Mouse (Mus musculus): Measurements from ENCODE around the gene Dync1li1. TPM values are rescaled to one million over a fixed set of nuclear protein-coding genes. Genes with fewer than 3 reads are reported as not detected.
"Not testable (repeated sequence)": the region's sequence is repeated elsewhere in the genome, so short reads cannot be mapped to it uniquely, and the experiment has no call there.

The Dync1li1 gene
- polyA plus RNA-seq, 1 experiment, result 22.8 TPM

DNA sequence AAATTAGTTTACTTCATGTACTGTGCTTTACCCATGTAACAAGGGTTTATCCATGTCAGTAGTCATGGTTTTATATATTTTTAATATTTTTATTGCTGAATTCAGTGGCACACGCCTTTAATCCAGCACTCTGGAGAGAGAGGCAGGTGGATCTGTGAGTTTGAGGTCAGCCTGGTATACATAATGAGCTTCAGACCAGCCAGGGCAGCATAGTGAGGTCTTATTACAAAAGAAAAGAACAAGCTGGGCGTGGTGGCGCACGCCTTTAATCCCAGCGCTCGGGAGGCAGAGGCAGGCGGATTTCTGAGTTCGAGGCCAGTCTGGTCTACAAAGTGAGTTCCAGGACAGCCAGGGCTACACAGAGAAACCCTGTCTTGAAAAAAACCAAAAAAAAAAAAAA lies 7.1 kb downstream of the Dync1li1 start:
- H3K27ac ChIP-seq (replicated peaks; ENCODE audit: low read depth, low read length); H3K4me1 ChIP-seq (ENCODE audit: control insufficient read depth, insufficient read depth, insufficient read length, low read length); H3K4me3 ChIP-seq (ENCODE audit: insufficient read depth, low read depth, low read length): not testable (repeated sequence)

DNA sequence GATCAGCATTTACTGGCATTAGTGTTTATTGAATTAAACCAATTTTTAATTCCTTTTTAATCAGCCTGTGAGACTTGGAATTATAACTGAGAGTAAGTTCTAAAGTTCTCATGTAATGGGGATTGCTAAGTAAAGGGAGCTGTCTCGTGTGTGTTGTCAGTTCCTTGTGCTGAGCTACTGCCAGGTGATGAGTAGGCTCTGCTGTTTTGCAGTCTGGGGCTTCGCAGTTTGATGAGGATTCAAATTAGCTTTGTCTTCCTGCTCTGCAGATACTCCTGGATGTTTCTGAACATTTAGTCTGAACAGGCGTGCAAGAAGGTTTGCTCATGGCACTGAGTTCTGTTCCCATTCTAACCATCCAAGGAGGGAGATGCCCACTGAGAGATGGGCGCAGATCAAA lies 8.5 kb downstream of the Dync1li1 start:
- H3K27ac ChIP-seq (replicated peaks; ENCODE audit: low read depth, low read length), result no peak overlapping the region
- H3K4me1 ChIP-seq (ENCODE audit: control insufficient read depth, insufficient read depth, insufficient read length, low read length), result no peaks in the 10 kb centered on the region
- no peak overlapping the region for H3K4me3 ChIP-seq (ENCODE audit: insufficient read depth, low read depth, low read length)

DNA sequence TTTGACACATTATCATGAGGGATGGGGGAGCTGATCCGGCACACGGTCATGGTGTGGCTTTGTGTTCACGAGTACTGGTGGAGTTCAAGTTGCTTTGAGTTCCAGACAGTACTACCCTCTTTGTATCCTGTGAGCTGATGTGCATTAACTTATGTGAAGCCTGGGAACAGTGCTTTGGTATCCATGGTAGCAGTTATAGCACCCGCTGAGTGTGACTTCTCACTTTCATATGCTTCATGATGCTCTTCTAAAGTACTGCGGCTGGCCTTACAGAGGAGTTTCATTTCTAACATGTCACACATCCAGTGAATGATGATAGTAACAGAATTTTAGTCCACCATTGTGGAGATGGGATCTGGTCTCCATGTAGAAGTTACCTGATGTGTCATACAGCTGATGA lies 9.3 kb downstream of the Dync1li1 start:
- no peak overlapping the region for H3K4me3 ChIP-seq (ENCODE audit: insufficient read depth, low read depth, low read length)
- no peaks in the 10 kb centered on the region for H3K4me1 ChIP-seq (ENCODE audit: control insufficient read depth, insufficient read depth, insufficient read length, low read length)
- no peak overlapping the region for H3K27ac ChIP-seq (replicated peaks; ENCODE audit: low read depth, low read length)

DNA sequence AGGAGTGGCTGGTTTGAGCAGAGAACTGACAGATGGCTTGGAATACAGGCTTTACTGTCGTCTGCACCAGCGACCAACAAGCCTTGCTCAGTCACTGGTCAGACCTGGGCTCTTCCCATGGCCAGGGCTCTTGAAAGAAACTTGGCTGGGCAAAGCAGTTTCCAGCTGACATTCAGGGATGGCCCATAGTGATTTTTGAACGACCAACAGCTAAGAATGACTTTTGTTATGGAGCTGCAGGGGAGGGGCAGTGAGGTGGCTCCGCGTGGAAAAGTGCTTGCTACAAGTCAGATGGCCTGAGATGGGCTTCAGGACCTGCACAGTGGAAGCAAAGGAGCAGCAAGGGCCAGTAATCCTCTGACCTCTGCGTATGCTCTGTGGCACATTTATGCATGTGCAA lies 10.7 kb downstream of the Dync1li1 start:
- no peaks in the 10 kb centered on the region for H3K4me1 ChIP-seq (ENCODE audit: control insufficient read depth, insufficient read depth, insufficient read length, low read length)
- H3K27ac ChIP-seq (replicated peaks; ENCODE audit: low read depth, low read length), result no peak overlapping the region
- H3K4me3 ChIP-seq (ENCODE audit: insufficient read depth, low read depth, low read length), result no peak overlapping the region

DNA sequence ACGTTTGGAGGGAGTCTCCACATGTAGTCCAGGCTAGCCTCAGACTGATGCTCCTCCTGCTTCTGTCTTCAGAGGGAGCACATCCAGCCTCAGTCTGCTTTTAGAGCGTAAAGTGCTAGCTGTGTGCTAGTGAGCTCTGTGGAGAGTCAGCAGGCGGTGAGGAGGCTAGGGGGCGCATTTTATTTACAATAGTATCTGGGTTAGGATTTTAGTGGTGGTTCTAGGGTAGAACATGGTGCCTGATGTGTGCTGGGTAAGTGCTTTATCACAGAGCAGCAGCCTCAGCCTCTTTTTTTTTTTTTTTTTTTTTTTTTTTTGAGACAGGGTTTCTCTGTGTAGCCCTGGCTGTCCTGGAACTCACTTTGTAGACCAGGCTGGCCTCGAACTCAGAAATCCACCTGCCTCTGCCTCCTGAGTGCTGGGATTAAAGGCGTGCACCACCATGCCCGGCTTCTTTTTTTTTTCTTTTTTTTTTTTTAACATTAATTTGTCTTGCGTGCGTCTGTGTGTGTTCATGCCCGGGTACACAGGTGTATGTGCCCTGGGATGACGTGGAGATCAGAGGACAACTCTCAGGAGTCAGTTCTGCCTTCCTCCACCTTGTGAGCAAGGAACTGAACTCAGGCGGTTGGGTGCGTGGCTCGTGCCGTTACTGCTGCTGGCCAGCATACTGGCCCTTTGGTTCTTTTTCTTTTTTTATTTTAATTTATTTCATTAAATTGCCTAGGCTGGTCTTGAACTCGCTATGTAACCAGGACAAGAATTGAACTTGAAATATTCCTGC lies 11.5 kb downstream of the Dync1li1 start:
- H3K27ac ChIP-seq (replicated peaks; ENCODE audit: low read depth, low read length), result no peak overlapping the region
- no peak overlapping the region for H3K4me3 ChIP-seq (ENCODE audit: insufficient read depth, low read depth, low read length)
- no peaks in the 10 kb centered on the region for H3K4me1 ChIP-seq (ENCODE audit: control insufficient read depth, insufficient read depth, insufficient read length, low read length)

DNA sequence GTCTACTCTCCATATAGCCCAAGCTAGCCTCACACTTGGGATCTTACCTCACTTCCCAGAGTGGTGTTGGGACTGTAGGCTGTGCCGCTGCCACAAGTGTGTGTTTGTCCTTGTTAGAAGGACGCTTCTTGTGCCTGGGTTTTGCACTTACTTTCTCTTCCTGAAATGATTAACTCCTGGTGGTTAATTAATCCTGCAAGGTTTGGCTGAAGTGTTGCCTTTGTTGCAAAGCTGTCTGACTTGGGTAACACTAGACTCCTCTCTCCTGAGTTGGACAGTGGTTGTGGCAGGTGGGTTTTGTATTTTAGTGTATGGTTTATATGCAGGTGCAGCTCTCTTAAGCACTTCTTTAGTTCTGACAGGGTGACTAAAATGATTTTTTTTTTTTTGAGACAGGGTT lies 12.4 kb downstream of the Dync1li1 start:
- H3K4me1 ChIP-seq (ENCODE audit: control insufficient read depth, insufficient read depth, insufficient read length, low read length), result no peaks in the 10 kb centered on the region
- H3K27ac ChIP-seq (replicated peaks; ENCODE audit: low read depth, low read length), result no peak overlapping the region
- H3K4me3 ChIP-seq (ENCODE audit: insufficient read depth, low read depth, low read length), result no peak overlapping the region

DNA sequence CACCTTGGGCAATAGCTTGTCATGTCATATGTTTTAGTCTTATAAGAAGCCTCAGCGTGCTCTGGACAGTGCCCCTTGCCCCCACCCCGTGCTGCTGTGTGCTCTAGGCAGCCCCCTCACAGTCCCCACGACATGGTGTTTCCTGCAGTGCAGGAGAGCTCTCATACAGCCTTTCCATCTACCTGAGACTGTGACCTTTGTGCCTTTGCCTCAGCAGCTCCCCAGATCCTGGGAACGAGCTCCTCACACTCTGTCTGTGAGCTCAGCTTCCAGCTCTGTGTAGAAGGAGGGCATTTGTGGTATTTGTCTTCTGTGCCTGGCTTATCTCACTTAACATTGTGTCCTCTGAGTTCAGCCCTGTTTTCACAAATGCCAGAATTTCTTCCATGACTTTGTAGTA lies 13.3 kb downstream of the Dync1li1 start:
- Histone ChIP-seq H3K4me1 (ENCODE audit: control insufficient read depth, insufficient read depth, insufficient read length, low read length) (no peaks in the 10 kb centered on the region), H3K27ac (replicated peaks; ENCODE audit: low read depth, low read length) (no peak overlapping the region), H3K4me3 (ENCODE audit: insufficient read depth, low read depth, low read length) (no peak overlapping the region)

DNA sequence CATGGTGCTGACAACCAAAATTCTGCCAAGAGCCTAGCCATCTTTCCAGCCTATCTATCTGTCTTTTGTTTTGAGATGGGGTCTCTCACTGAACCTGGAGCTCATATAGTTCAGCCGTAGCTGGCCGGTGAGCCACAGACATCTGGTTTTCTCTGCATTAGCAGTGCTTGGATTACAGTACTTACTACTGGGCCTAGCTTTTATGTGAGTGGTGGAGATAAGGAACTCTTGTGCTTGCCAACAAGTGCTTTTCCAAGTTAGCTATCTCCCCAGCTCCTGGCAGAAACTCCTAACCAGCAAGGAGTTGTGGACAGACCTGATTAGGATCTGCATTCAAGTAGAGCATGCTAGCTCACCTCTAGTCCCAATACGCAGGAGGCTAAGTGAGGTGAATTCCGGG lies 19.2 kb downstream of the Dync1li1 start:
- H3K4me1 ChIP-seq (ENCODE audit: control insufficient read depth, insufficient read depth, insufficient read length, low read length), result no peaks in the 10 kb centered on the region
- H3K4me3 ChIP-seq (ENCODE audit: insufficient read depth, low read depth, low read length), result no peak overlapping the region
- H3K27ac ChIP-seq (replicated peaks; ENCODE audit: low read depth, low read length), result no peak overlapping the region

DNA sequence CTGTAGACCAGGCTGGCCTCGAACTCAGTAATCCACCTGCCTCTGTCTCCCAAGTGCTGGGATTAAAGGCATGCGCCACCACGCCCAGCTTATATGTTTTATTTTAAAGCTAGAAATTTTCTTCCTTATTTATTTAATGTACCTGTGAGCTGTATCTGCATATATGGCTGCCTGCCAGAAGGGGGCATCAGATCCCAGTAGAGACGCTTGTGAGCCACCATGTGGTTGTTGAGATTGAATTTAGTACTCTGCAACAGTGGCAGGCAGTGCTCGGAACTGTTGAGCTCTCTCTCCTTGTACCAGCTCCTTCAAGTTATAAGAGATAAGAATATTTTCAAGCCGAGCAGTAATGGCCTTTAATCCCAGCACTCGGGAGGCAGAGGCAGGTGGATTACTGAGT lies 21.8 kb downstream of the Dync1li1 start:
- Histone ChIP-seq H3K4me3 (ENCODE audit: insufficient read depth, low read depth, low read length) (no peak overlapping the region), H3K4me1 (ENCODE audit: control insufficient read depth, insufficient read depth, insufficient read length, low read length) (no peaks in the 10 kb centered on the region), H3K27ac (replicated peaks; ENCODE audit: low read depth, low read length) (no peak overlapping the region)

DNA sequence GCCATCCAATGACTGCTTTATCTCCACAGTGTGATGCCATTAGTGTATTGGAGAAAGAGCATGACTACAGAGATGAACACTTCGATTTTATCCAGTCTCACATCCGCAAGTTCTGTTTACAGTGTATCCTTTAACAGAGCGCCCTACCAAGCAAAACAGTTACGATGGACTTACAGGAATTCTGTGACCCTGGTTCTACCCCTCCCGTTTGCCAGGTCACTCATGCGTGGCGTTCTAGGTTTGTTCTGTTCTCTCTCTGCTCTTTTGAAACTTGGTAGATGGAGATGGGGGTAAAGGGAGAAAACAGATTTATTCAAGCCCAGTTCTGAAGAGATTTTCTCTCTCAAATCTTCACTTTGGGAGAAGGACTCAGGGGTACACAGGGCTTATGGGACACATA lies 24.9 kb downstream of the Dync1li1 start:
- Histone ChIP-seq H3K4me1 (ENCODE audit: control insufficient read depth, insufficient read depth, insufficient read length, low read length) (no peaks in the 10 kb centered on the region), H3K27ac (replicated peaks; ENCODE audit: low read depth, low read length) (no peak overlapping the region), H3K4me3 (ENCODE audit: insufficient read depth, low read depth, low read length) (no peak overlapping the region)

DNA sequence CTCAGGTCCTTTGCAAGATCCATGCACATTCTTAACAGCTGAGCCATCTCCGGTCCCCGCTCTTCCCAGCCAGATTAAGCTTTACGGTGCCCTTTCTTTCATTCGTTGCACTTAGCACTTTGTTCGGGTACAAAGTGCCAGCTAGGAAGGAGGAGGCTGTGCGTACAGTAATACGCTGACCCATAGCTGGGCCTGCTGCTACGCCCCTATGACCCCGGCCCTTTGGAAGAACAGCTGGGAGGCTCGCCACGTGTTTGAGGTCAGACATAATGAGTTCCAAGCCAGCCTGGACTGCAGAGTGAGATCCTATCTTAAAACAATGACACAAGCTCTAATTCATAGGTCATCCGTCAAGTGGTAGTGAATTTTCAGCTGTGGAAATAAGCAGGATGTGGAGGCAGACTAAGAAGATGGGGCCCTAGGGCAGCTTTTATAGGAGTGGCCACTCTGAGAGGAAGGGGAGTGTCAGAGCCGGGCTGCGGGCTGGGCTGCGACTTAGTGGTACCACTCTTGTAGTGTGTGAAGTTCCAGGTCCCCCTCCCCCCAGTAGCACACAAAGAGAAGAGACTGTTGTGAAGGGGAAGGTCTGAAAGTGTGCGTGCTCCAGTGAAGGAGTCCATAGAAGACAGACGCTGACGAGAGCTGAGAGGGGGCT lies 28.2 kb downstream of the Dync1li1 start:
- Histone ChIP-seq H3K4me3 (ENCODE audit: insufficient read depth, low read depth, low read length) (no peak overlapping the region), H3K27ac (replicated peaks; ENCODE audit: low read depth, low read length) (no peak overlapping the region), H3K4me1 (ENCODE audit: control insufficient read depth, insufficient read depth, insufficient read length, low read length) (no peaks in the 10 kb centered on the region)

DNA sequence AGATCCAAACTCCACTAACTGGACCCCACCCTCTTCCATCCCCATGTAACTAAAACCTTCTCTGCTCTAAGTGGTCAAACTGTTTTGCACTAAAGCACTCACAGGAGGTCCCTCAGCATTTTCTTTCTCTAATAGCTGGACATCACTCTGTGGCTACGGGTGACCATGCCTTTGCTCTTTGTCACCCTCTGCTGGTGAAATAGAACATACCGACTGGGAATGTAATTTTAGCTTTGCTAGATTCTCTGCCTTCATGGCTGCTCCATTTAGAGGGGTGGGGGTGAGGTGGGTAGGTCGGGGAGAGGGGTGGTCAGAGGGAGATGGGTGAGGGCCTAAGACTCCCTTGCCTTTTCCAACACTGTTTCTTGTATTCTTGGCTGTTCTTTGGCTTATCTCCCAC lies 38.7 kb downstream of the Dync1li1 start:
- Histone ChIP-seq H3K27ac (replicated peaks; ENCODE audit: low read depth, low read length) (no peak overlapping the region), H3K4me3 (ENCODE audit: insufficient read depth, low read depth, low read length) (no peak overlapping the region), H3K4me1 (ENCODE audit: control insufficient read depth, insufficient read depth, insufficient read length, low read length) (peaks cover 4% of the 10 kb centered on the region; the same call in 1 of the 2 replicates)

DNA sequence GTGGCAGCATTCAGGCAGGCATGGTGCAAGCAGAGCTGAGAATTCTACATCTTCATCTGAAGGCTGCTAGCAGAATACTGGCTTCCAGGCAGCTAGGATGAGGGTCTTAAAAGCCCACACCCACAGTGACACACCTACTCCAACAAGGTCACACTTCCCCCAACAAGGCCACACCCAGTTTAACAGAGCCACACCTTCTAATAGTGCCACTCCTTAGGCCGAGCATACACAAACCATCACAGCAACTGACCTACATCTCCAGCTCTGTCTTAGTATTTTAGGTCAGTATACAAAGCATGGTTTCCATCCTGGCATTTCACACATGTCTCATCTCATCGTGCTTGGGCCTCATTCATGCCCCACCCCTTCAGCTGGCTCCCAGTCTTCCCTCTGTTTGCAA lies 39.8 kb downstream of the Dync1li1 start:
- not testable (repeated sequence) for H3K4me1 ChIP-seq (ENCODE audit: control insufficient read depth, insufficient read depth, insufficient read length, low read length); H3K4me3 ChIP-seq (ENCODE audit: insufficient read depth, low read depth, low read length); H3K27ac ChIP-seq (replicated peaks; ENCODE audit: low read depth, low read length)

DNA sequence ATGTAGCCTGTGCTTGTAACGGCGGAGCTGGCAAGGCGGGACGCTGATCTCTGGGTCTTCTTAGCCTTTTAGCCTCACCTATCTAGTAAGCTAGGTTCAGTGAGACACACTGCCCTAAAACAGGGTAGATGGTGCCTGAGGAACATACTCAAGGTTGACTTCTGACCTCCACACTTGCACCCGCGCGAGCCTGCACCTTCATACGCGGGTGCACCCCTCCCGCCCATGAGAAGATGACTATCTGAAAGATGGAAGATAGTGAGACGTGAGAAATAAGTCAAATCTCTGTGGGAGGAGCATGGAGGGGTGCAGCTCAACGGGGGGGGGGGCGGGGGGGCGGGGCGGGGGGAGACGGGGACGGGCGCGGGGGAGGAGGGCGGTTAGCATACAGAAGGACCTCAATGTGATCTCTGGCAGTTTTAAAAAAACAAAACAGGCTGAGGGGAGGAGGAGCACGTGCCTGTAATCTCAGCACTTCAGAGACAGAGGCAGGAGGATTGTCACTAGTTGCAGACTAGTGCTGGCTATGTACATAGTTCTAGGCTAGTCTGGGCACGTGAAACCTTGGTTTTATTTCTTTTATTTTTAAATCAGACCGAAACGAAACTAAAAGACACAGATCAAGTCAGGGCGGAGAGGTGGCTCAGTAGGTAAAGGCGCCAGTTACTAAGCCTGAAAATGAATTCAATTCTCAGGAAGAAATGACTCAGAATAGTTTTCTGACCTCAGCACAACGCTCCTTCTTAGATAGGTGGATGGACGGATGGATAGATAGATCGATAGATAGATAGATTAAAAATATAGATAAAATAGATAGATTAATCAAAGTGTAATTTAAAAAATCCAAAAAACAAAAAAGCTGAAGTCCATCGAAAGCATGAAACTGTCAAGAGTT lies 41.6 kb downstream of the Dync1li1 start:
- H3K4me3 ChIP-seq (ENCODE audit: insufficient read depth, low read depth, low read length), result peak overlapping the region; percentile 50
- H3K27ac ChIP-seq (replicated peaks; ENCODE audit: low read depth, low read length), result no peak overlapping the region
- peaks cover 5% of the 10 kb centered on the region; the same call in 1 of the 2 replicates for H3K4me1 ChIP-seq (ENCODE audit: control insufficient read depth, insufficient read depth, insufficient read length, low read length)

DNA sequence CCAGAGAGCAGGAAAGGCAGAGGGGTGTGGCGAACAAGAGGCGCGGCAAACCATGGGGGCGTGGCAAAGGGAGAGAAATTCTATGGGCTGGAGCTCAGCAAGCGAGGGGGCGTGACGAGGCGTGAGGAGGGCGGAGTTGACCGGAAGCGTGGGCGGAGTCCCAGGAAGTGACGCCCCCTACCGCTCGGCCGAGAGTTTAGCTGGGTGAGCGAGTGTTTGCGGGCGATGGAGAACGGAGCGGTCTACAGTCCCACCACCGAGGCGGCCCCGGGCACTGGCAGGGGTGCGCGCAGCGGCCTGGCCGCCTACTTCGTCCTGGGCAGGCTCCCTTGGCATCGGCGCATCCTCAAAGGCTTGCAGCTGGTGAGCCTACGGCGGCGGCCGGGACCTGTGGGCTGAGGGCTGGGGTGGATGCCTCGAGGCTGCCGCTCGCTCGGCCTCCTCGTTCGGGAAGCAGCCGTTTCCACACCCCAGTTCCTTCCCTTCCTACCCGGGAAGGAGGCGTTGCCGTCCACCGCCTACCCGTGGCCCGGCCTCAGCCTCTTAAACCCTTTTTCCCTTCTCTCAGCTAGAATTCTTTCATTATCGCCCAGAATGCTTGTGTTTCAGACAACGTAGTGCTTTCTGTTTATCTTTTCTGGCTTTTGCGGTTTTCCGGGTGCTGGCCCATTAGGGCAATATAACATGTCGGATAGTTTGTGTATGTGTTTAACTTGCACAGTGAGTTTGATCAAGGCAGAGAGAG lies 42.6 kb downstream of the Dync1li1 start, which contains the start of gene Cmtm6:
Cmtm6 (plus strand) TSS at position 106 of the 745 bp plus-strand sequence.
- Histone ChIP-seq H3K27ac (replicated peaks; ENCODE audit: low read depth, low read length) (peak within 1 kb of the TSS; percentile 92), H3K4me3 (ENCODE audit: insufficient read depth, low read depth, low read length) (peak within 1 kb of the TSS; percentile 92), H3K4me1 (ENCODE audit: control insufficient read depth, insufficient read depth, insufficient read length, low read length) (peaks cover 6% of the 10 kb centered on the region; the same call in 1 of the 2 replicates)

Data from brown adipose tissue, adult 24 weeks (tissue).